In the genomic region with DNA sequence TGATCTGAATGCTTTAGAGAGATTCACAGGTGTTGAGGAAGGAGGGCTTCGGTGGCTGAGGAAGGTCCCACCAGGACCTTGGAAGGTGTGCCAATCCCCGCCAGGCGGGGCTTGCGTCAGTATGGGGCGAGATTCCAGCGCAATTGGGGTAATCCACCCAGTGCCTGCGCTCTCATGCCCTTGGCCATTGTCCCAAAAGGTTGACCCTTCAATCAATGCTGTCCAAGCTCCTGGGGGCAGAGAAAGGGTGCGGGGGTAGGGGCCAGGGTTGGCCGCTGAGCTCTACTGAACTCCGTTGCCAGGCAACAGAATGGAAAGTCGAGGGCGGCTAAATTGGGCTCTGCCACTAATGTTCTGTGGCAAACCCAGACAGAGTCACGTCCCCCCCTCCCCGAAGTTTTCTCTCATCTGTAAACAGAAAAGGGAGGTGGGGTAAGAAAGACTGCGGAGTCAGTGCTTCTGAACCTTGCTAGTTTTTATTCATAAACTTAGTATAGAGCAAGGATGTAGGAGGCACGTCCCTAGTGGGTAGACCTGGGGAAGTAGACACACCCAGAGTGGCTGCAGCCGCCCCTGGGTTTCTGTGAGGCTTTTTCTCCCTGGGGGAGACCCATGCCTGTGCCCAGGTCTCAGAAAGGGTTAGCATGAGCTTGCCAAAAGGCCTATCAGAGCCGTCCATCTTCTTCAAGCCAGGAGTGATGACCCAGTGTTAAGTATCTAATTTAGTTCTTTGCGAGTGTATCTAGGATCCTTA, we compare ENCODE assay signal across 8 mouse cellular contexts. TPM values are rescaled to one million over a fixed set of nuclear protein-coding genes. Genes with fewer than 3 reads are reported as not detected.
DNase-seq lines count a peak whose midpoint lies in the region; ATAC-seq and TF ChIP-seq lines count a peak whose summit lies in the region.

No protein-coding gene starts in this region.

- no peak for TF ChIP-seq EP300 in heart, postnatal 0 days (IDR thresholded peaks at IDR 0.05; ENCODE audit: low read depth)

- H3K4me3 ChIP-seq in gastrocnemius, adult 2 months: peak overlapping the region; percentile 84
- H3K4me3 ChIP-seq in heart, postnatal 0 days (ENCODE audit: low read depth, low read length): peak overlapping the region; percentile 63
- H3K4me3 ChIP-seq in olfactory bulb, adult 2 months (ENCODE audit: insufficient read depth, low read depth, low read length): peak overlapping the region; percentile 50

- H3K27ac ChIP-seq in gastrocnemius, adult 2 months: peak overlapping the region; percentile 78
- no peak overlapping the region for H3K27ac ChIP-seq in heart, postnatal 0 days (ENCODE audit: low read depth)
- H3K27ac ChIP-seq in olfactory bulb, adult 2 months (ENCODE audit: insufficient read depth, low read depth, low read length): no peak overlapping the region

- intact Hi-C loops in gastrocnemius, adult 2 months (cut with DNase I): no loop called here

- peak; percentile 46 for DNase-seq in gastrocnemius, adult 2 months
- DNase-seq in gastrocnemius, adult 8-10 months (ENCODE audit: low spot score in 2 of 2): no peak
- DNase-seq in embryo, embryonic 10.5 days (ENCODE audit: low spot score): peak; percentile 66
- DNase-seq in heart, postnatal 0 days (ENCODE audit: low spot score): no peak
- DNase-seq in kidney, postnatal 4 days: peak; percentile 40 to 57
- no peak for DNase-seq in adipocyte (ENCODE audit: low spot score)
- no peak for DNase-seq in thymus, postnatal 36 days

- no peak overlapping the region for H3K9ac ChIP-seq in heart, postnatal 0 days (replicated peaks; ENCODE audit: low read depth, low read length)

- H3K4me2 ChIP-seq in heart, postnatal 0 days (ENCODE audit: low read depth, low read length): peak overlapping the region; percentile 73

- H3K4me1 ChIP-seq in heart, postnatal 0 days (ENCODE audit: control insufficient read depth, insufficient read depth): peaks cover 20% of the 10 kb centered on the region
- peaks cover 32% of the 10 kb centered on the region for H3K4me1 ChIP-seq in olfactory bulb, adult 2 months (ENCODE audit: control insufficient read depth, insufficient read depth, low read length)

- no peaks in the 10 kb centered on the region for H3K36me3 ChIP-seq in heart, postnatal 0 days (replicated peaks; ENCODE audit: control insufficient read depth, insufficient read depth, low read length)

- ATAC-seq in heart, postnatal 0 days (ENCODE audit: insufficient read depth, low read depth): no peak

- H3K27me3 ChIP-seq in heart, postnatal 0 days (ENCODE audit: control insufficient read depth, insufficient read depth, low read length): peaks cover 46% of the 10 kb centered on the region

- TF ChIP-seq POLR2A in olfactory bulb, adult 2 months (IDR thresholded peaks at IDR 0.05; ENCODE audit: insufficient read depth, low read depth, low read length): no peak

- WGBS in heart, postnatal 0 days: 16% methylated on average over 19 of the region's 19 CpGs
- WGBS in olfactory bulb, adult 2 months: 10% methylated on average over 19 of the region's 19 CpGs

- no peaks in the 10 kb centered on the region for H3K9me3 ChIP-seq in heart, postnatal 0 days (replicated peaks; ENCODE audit: control insufficient read depth, low read length)

- no peak for TF ChIP-seq CTCF in gastrocnemius, adult 2 months (IDR thresholded peaks at IDR 0.05)
- TF ChIP-seq CTCF in heart, postnatal 0 days (IDR thresholded peaks at IDR 0.05; ENCODE audit: low read depth): no peak
- no peak for TF ChIP-seq CTCF in olfactory bulb, adult 2 months (IDR thresholded peaks at IDR 0.05; ENCODE audit: insufficient read depth, low read depth, low read length)

RNA-seq across cellular contexts. Expression of a gene that starts 2.3 kb away (rescaled TPM):
- total RNA-seq in gastrocnemius, adult 2 months (2021): 10 to 100 TPM; 11.2 to 11.3 TPM
- total RNA-seq in gastrocnemius, adult 8-10 months (2022): 10 to 100 TPM in 2 of 4 experiments, 1 to 10 TPM in 2; 5.0 to 11.7 (median 9.3) TPM
- total RNA-seq in heart, postnatal 0 days (2014; rRNA removed; ENCODE audit: low replicate concordance): 15.6 and 19.2 TPM in 2 replicates
- polyA plus RNA-seq in heart, postnatal 0 days (2015; fragmentation: Nextera tagmentation; extraction: Ambion mirVana): 1.8 and 2.0 TPM in 2 replicates
- polyA plus RNA-seq in olfactory bulb, adult 2 months (2012; ENCODE audit: insufficient read depth, insufficient read length, low replicate concordance, missing spikeins): not detected in 2 replicates

Comparison
In these comparisons a context has a peak if more than half of its experiments do, and no peak if none do; other contexts are left out.
1. DNase-seq: peak in gastrocnemius, adult 2 months (single experiment), embryo, embryonic 10.5 days (single experiment) and kidney, postnatal 4 days (2 of 2); none in gastrocnemius, adult 8-10 months (0 of 2), heart, postnatal 0 days (single experiment), adipocyte (single experiment) and thymus, postnatal 36 days (0 of 2).
2. Peak in every context shown above with its lines, with median percentiles within 50 percentile points of each other: H3K4me3 ChIP-seq.